Mouse (Mus musculus) midbrain, embryonic 12.5 days (tissue): ENCODE measurements around the gene Selenoh. TPM values are rescaled to one million over a fixed set of nuclear protein-coding genes. Genes with fewer than 3 reads are reported as not detected.
A peak's percentile ranks its signal among the peaks of the same experiment; 100 is the strongest.

Experiments
- ATAC-seq: fragments of 200-750 bp; cut with Nextera tagmentation; 2 replicates; pipeline ENCODE4 v1.8.0; 2017; ENCODE audit warnings: low read depth, moderate TSS enrichment, moderate library complexity; ENCODE audit not compliant: low FRiP score
- H3K27ac ChIP-seq: fragments of 300-500 bp; sonication (generic); replicated peaks from 2 replicates; pipeline ENCODE4 v1.5.1; 2016; ENCODE audit warnings: mild to moderate bottlenecking
- H3K27me3 ChIP-seq: fragments of 300-500 bp; sonication (generic); 2 replicates; pipeline ENCODE4 v1.6.1; 2016; ENCODE audit warnings: mild to moderate bottlenecking
- H3K36me3 ChIP-seq: fragments of 300-500 bp; sonication (generic); 2 replicates; pipeline ENCODE4 v1.6.1; 2016
- H3K4me1 ChIP-seq: fragments of 300-500 bp; sonication (generic); 2 replicates; pipeline ENCODE4 v1.6.1; 2016
- H3K4me2 ChIP-seq: fragments of 300-500 bp; sonication (generic); replicated peaks from 2 replicates; pipeline ENCODE4 v1.6.1; 2016; ENCODE audit warnings: mild to moderate bottlenecking, moderate library complexity
- H3K4me3 ChIP-seq: fragments of 300-500 bp; sonication (generic); 2 replicates; pipeline ENCODE4 v1.5.1; 2016; ENCODE audit warnings: mild to moderate bottlenecking
- H3K9ac ChIP-seq: fragments of 300-500 bp; sonication (generic); replicated peaks from 2 replicates; pipeline ENCODE4 v1.6.1; 2016; ENCODE audit warnings: mild to moderate bottlenecking, moderate library complexity
- H3K9me3 ChIP-seq: fragments of 300-500 bp; sonication (generic); 2 replicates; pipeline ENCODE4 v1.6.1; 2016; ENCODE audit warnings: mild to moderate bottlenecking
- WGBS: fragments of 180-500 bp; shearing (Covaris S2); methylation state at CpG from one replicate; pipeline ENCODE4 v1.1.7; 2016; 5-methylcytosine and 5-hydroxymethylcytosine counted together
- polyA plus RNA-seq: library from polyadenylated mRNA; unstranded; fragments of >200 nt; fragmentation: Nextera tagmentation; extraction: Ambion mirVana; gene quantifications from 2 replicates; pipeline ENCODE4 v1.2.1, GENCODE M21; 2016

The Selenoh gene
- polyA plus RNA-seq, 1 experiment from 2014 or later: 374 TPM

GRCm38 (mm10) chr2:84662866-84663265, 7.7 kb downstream of the Selenoh start:
- Histone ChIP-seq H3K4me2 (no peak overlapping the region), H3K9ac (no peak overlapping the region), H3K27me3 (no peaks in the 10 kb centered on the region), H3K36me3 (no peaks in the 10 kb centered on the region), H3K4me1 (no peaks in the 10 kb centered on the region), H3K27ac (no peak overlapping the region), H3K4me3 (no peak overlapping the region), H3K9me3 (0 out of 2 replicates have a peak, but pooled peaks cover 3% of the 10 kb centered on the region)
- ATAC-seq: peak; percentile 42; the same call in 1 of the 2 replicates
- 22% methylated on average over 2 of the region's 2 CpGs for WGBS

- 73% methylated on average over 3 of the region's 3 CpGs for WGBS
- Histone ChIP-seq H3K27me3 (no peaks in the 10 kb centered on the region), H3K27ac (no peak overlapping the region), H3K4me1 (no peaks in the 10 kb centered on the region), H3K9me3 (0 out of 2 replicates have a peak, but pooled peaks cover 3% of the 10 kb centered on the region), H3K4me3 (no peak overlapping the region), H3K36me3 (no peaks in the 10 kb centered on the region), H3K4me2 (no peak overlapping the region), H3K9ac (no peak overlapping the region)
- ATAC-seq: no peak
These were observed 10.3 kb downstream of the Selenoh start for GRCm38 (mm10) chr2:84660253-84660652.

- Histone ChIP-seq H3K4me2 (no peak within 1 kb of the TSS), H3K27me3 (no peaks in the 10 kb centered on the region), H3K4me3 (no peak within 1 kb of the TSS), H3K9me3 (0 out of 2 replicates have a peak, but pooled peaks cover 3% of the 10 kb centered on the region), H3K36me3 (no peaks in the 10 kb centered on the region), H3K27ac (no peak within 1 kb of the TSS), H3K9ac (no peak within 1 kb of the TSS), H3K4me1 (no peaks in the 10 kb centered on the region)
- ATAC-seq: 0 out of 2 replicates have a peak, but pooled peaks have one; percentile 30
- 92% methylated on average over 32 of the region's 32 CpGs for WGBS
These were observed 11.8 kb downstream of the Selenoh start, which contains the start of gene Btbd18 for GRCm38 (mm10) chr2:84658806-84659205. Gene Btbd18 (plus strand): TSS chr2:84659079.

GRCm38 (mm10) chr2:84655864-84656263, 14.7 kb downstream of the Selenoh start:
- H3K27me3 ChIP-seq: no peaks in the 10 kb centered on the region
- H3K27ac ChIP-seq: no peak overlapping the region
- no peaks in the 10 kb centered on the region for H3K36me3 ChIP-seq
- ATAC-seq: no peak
- WGBS: 62% methylated on average over 1 of the region's 1 CpGs
- H3K4me1 ChIP-seq: no peaks in the 10 kb centered on the region
- H3K4me3 ChIP-seq: no peak overlapping the region
- no peak overlapping the region for H3K4me2 ChIP-seq
- no peaks in the 10 kb centered on the region for H3K9me3 ChIP-seq
- H3K9ac ChIP-seq: no peak overlapping the region

- Histone ChIP-seq H3K9me3 (no peaks in the 10 kb centered on the region), H3K4me1 (0 out of 2 replicates have a peak, but pooled peaks cover 4% of the 10 kb centered on the region), H3K27me3 (no peaks in the 10 kb centered on the region), H3K9ac (no peak overlapping the region), H3K4me2 (no peak overlapping the region), H3K27ac (no peak overlapping the region), H3K4me3 (no peak overlapping the region), H3K36me3 (no peaks in the 10 kb centered on the region)
- no peak for ATAC-seq
These were observed 17.2 kb downstream of the Selenoh start for GRCm38 (mm10) chr2:84653354-84653753.

GRCm38 (mm10) chr2:84650464-84651195, 19.9 kb downstream of the Selenoh start, which contains the start of gene Ctnnd1:
Gene Ctnnd1 (minus strand): TSS chr2:84650765.
- under 1% methylated on average over 15 of the region's 15 CpGs for WGBS
- peak within 1 kb of the TSS; percentile 89 for H3K9ac ChIP-seq
- H3K4me1 ChIP-seq: peaks cover 11% of the 10 kb centered on the region; the same call in 1 of the 2 replicates
- peak within 1 kb of the TSS; percentile 80 for H3K4me3 ChIP-seq
- peak within 1 kb of the TSS; percentile 80 for H3K4me2 ChIP-seq
- no peaks in the 10 kb centered on the region for H3K9me3 ChIP-seq
- H3K27ac ChIP-seq: peak within 1 kb of the TSS; percentile 93
- H3K27me3 ChIP-seq: no peaks in the 10 kb centered on the region
- no peaks in the 10 kb centered on the region for H3K36me3 ChIP-seq
- peak; percentile 98 for ATAC-seq

- ATAC-seq: no peak
- Histone ChIP-seq H3K27ac (0 out of 2 replicates have a peak overlapping the region, but pooled peaks have one; percentile 46), H3K27me3 (no peaks in the 10 kb centered on the region), H3K4me3 (peak overlapping the region; percentile 80), H3K4me2 (peak overlapping the region; percentile 80), H3K9me3 (no peaks in the 10 kb centered on the region), H3K4me1 (peaks cover 11% of the 10 kb centered on the region; the same call in 1 of the 2 replicates), H3K36me3 (no peaks in the 10 kb centered on the region), H3K9ac (peak overlapping the region; percentile 89)
- WGBS: under 1% methylated on average over 10 of the region's 10 CpGs
These were observed 20.9 kb downstream of the Selenoh start for GRCm38 (mm10) chr2:84649674-84650073.

- no peak overlapping the region; the same call in 1 of the 2 replicates for H3K27ac ChIP-seq
These were observed 22.2 kb downstream of the Selenoh start for GRCm38 (mm10) chr2:84648369-84648768.

GRCm38 (mm10) chr2:84647051-84647568, 23.5 kb downstream of the Selenoh start:
- Histone ChIP-seq H3K27ac (no peak overlapping the region), H3K4me2 (peak overlapping the region; percentile 80), H3K27me3 (no peaks in the 10 kb centered on the region), H3K4me3 (no peak overlapping the region), H3K9me3 (no peaks in the 10 kb centered on the region), H3K36me3 (0 out of 2 replicates have a peak, but pooled peaks cover under 1% of the 10 kb centered on the region), H3K4me1 (peaks cover 11% of the 10 kb centered on the region; the same call in 1 of the 2 replicates), H3K9ac (no peak overlapping the region)
- 96% methylated on average over 6 of the region's 6 CpGs for WGBS
- ATAC-seq: no peak

More at GRCm38 (mm10) chr2:84648369-84648768, 22.2 kb downstream of the Selenoh start:
- Histone ChIP-seq H3K4me3 (peak overlapping the region; percentile 80), H3K4me2 (peak overlapping the region; percentile 80), H3K36me3 (no peaks in the 10 kb centered on the region), H3K27me3 (no peaks in the 10 kb centered on the region), H3K9me3 (no peaks in the 10 kb centered on the region), H3K4me1 (peaks cover 11% of the 10 kb centered on the region; the same call in 1 of the 2 replicates), H3K9ac (peak overlapping the region; percentile 59)
- no peak for ATAC-seq
- 29% methylated on average over 6 of the region's 6 CpGs for WGBS

GRCm38 (mm10) chr2:84646138-84646537, 24.4 kb downstream of the Selenoh start:
- no peaks in the 10 kb centered on the region for H3K9me3 ChIP-seq
- no peak overlapping the region for H3K27ac ChIP-seq
- no peak for ATAC-seq
- H3K36me3 ChIP-seq: peaks cover 4% of the 10 kb centered on the region; the same call in 1 of the 2 replicates
- no peak overlapping the region for H3K9ac ChIP-seq
- H3K4me1 ChIP-seq: peaks cover 11% of the 10 kb centered on the region; the same call in 1 of the 2 replicates
- H3K4me2 ChIP-seq: no peak overlapping the region
- no peak overlapping the region for H3K4me3 ChIP-seq
- 87% methylated on average over 1 of the region's 1 CpGs for WGBS
- no peaks in the 10 kb centered on the region for H3K27me3 ChIP-seq

GRCm38 (mm10) chr2:84640833-84641232, 29.7 kb downstream of the Selenoh start:
- Histone ChIP-seq H3K27me3 (no peaks in the 10 kb centered on the region), H3K9ac (no peak overlapping the region), H3K4me3 (no peak overlapping the region), H3K4me2 (no peak overlapping the region), H3K27ac (no peak overlapping the region), H3K36me3 (peaks cover 4% of the 10 kb centered on the region; the same call in 1 of the 2 replicates), H3K9me3 (no peaks in the 10 kb centered on the region), H3K4me1 (peaks cover 31% of the 10 kb centered on the region)
- no peak for ATAC-seq
